Mouse (Mus musculus) brown adipose tissue, adult 24 weeks (tissue): ENCODE measurements around the gene Stkld1. TPM values are rescaled to one million over a fixed set of nuclear protein-coding genes. Genes with fewer than 3 reads are reported as not detected.

Experiments used
- H3K27ac ChIP-seq: fragments of 200-500 bp; replicated peaks from 2 replicates; pipeline ENCODE4 v1.5.1; 2012; ENCODE audit warnings: low read depth, mild to moderate bottlenecking, low read length
- H3K4me1 ChIP-seq: fragments of 200-500 bp; 2 replicates; pipeline ENCODE4 v1.6.1; 2012; ENCODE audit warnings: low read length, mixed read lengths; ENCODE audit not compliant: control insufficient read depth, insufficient read depth, insufficient read length
- H3K4me3 ChIP-seq: fragments of 200-500 bp; 2 replicates; pipeline ENCODE4 v1.5.1; 2012; ENCODE audit warnings: low read depth, mild to moderate bottlenecking, low read length, moderate library complexity; ENCODE audit not compliant: insufficient read depth
- polyA plus RNA-seq: library from polyadenylated mRNA; stranded (reverse); fragments of >200 nt; gene quantifications from 2 replicates; pipeline ENCODE4 v1.2.4, GENCODE M21; 2012; ENCODE audit not compliant: missing spikeins, insufficient read depth, insufficient read length

Stkld1 gene
- polyA plus RNA-seq, 1 experiment, result not detected

DNA sequence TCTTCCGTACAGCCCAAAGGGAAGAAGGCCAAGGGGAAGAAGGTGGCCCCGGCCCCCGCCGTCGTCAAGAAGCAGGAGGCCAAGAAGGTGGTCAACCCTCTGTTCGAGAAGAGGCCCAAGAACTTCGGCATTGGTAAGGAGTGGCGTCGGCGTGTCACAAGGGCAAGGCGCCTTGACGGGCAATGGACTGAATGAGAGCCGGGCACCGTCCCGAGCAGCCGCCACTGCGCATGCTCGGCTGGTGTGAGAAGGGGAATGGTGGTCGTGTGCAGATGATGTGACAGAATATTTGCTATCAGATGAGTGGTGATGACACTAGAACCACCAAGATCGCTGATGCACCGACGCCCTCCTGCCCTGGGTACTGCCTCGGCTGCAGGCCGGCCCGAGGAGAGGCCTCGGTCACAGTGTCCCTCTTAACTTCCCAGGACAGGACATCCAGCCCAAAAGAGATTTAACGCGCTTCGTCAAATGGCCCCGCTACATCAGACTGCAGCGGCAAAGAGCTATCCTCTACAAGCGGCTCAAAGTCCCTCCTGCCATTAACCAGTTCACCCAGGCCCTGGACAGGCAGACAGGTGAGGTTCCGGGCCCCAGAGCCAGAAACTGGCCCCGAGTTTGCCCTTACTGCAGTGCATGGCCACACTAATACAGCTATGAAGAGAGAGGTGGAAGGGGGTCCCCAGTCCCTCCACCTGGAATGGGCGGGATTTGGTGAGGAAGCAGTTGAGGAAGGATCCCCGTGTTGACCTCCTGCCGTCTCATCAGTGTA is 22.7 kb upstream of the Stkld1 start:
- Histone ChIP-seq H3K4me1 (peaks cover 19% of the 10 kb centered on the region), H3K4me3 (peak overlapping the region; percentile 87), H3K27ac (peak overlapping the region; percentile 62)

DNA sequence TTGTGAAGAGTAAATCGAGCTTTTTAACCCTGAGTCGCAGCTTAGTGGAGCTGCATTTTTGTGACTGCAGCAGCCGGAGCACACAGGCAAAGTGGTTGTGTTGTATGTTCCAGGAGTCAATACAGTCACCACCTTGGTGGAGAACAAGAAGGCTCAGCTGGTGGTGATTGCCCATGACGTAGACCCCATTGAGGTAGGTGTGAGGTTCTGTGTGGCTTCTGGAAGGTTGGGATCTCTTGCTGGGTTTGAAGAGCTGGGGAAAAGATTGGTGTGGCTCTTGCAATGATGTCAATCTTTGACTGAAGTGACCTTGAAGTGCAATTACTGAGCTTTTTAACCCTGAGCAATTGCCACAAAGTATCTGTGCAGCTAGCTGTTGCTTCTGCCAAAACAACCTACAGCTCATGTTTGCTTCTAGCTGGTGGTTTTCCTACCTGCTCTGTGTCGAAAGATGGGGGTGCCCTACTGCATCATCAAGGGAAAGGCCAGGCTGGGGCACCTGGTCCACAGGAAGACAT is 21.5 kb upstream of the Stkld1 start:
- Histone ChIP-seq H3K27ac (no peak overlapping the region), H3K4me3 (peak overlapping the region; percentile 87), H3K4me1 (peaks cover 23% of the 10 kb centered on the region)

DNA sequence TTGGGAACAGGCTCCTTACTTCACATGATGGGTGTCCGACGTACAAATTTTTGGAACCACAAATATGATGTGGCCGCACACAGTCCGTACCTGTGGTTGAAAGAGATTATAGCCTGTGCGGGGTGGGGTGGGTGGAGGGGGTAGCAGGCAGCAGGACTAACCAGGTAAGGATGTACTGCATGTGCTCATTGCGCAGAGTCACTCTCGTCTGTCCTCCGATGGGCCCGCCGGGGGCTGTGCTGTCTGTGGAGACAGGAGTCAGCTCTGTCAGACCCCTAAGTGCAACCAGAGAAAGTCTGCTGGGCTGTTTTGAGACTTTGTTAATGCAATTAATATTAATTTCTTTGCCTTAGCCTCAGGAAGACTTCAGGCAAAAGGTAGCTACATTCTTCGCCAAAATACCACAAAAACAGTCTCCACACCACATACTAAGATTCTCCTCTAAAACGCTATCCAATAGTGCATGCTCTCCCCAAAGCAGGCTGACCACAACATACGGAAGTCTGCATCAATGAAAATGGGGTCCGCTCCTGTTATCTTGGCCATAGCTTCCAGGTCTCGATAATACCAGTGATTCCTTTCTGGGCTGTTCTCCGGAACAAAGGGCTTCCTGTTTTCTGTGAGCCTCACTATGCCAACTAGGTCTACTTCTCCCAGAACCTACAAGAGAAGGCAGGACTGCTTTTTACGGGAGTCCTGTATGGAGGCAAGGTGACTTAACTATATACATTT is 20.3 kb upstream of the Stkld1 start:
- Histone ChIP-seq H3K27ac (no peak overlapping the region), H3K4me1 (peaks cover 22% of the 10 kb centered on the region), H3K4me3 (no peak overlapping the region)

- H3K4me1 ChIP-seq, result peaks cover 15% of the 10 kb centered on the region
- H3K27ac ChIP-seq, result no peak overlapping the region
- H3K4me3 ChIP-seq, result no peak overlapping the region
These were observed 19.5 kb upstream of the Stkld1 start for GRCm38 (mm10) chr2:26914148-26914941.

DNA sequence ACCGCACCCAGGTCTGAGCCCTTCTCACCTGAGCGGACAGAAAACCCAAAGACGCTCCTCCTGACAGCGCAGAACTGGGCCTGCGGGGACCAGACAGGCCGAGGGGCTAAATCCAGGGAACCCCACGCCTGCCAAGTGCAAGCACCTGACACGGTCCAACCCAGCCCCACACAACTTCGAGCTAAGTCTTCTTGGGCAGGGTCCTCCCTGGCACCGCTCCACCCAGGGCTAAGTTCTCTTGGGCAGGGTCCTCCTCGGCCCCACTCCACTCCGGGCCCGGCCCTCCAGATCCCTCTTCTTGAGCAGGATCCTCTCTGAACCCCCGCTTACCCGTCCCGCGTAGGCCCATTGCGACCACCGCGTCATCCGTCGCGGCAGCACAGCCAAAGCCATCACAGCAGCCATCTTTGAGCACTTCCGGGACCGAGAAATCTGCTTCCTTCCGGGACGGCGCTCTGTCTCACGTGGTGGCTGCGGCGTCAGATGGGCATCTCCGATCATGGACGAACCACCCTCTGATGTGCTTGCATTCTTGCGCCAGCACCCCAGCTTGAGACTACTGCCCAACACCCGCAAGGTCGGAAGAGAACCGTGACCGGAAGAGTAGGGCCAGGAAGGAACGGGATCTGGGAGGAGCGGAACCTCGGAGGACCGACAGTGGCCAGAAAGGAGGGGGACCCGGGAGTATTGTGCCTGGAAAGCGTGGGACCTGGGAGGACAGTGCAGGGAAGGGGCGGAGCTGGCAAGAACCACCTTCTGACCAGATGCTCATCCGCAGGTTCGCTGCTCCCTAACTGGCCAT is 17.7 kb upstream of the Stkld1 start, which contains the start of the genes Surf2 and Surf1:
Surf2 (plus strand) TSS at position 441 of the 802 bp plus-strand sequence.
Surf1 (minus strand) TSS at position 604 of the 802 bp plus-strand sequence.
- H3K27ac ChIP-seq, result peak within 1 kb of the TSS; percentile 78
- H3K4me1 ChIP-seq, result peaks cover 18% of the 10 kb centered on the region
- peak within 1 kb of the TSS; percentile 78 for H3K4me3 ChIP-seq

GRCm38 (mm10) chr2:26916738-26917137 is 17.1 kb upstream of the Stkld1 start:
- peak overlapping the region; percentile 78 for H3K4me3 ChIP-seq

DNA sequence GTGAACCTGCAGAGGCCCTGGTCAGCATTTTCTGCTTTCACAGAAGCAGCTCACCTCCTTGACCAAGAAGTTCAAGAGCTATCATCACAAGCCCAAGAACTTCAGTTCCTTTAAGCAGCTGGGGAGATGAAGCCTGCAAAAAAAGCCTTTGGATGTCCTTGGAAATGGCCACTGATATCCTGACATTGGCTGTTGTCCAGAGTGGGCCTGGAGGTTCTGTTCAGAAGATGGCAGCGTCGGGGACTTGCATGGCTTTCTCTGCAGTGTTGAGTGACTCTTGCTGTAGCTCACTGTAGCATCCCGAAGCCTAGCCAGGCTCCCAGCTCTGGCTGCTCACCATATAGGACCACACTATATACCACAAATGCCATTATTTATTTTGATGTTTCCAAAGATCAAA is 14.2 kb upstream of the Stkld1 start:
- Histone ChIP-seq H3K27ac (no peak overlapping the region), H3K4me1 (peaks cover 12% of the 10 kb centered on the region), H3K4me3 (no peak overlapping the region)

More at GRCm38 (mm10) chr2:26916738-26917137, 17.1 kb upstream of the Stkld1 start:
- H3K4me1 ChIP-seq, result peaks cover 15% of the 10 kb centered on the region
- H3K27ac ChIP-seq, result peak overlapping the region; percentile 78

- H3K4me1 ChIP-seq, result peaks cover 10% of the 10 kb centered on the region
- H3K27ac ChIP-seq, result no peak overlapping the region
- no peak overlapping the region for H3K4me3 ChIP-seq
These were observed 13.5 kb upstream of the Stkld1 start for GRCm38 (mm10) chr2:26920190-26920855.

DNA sequence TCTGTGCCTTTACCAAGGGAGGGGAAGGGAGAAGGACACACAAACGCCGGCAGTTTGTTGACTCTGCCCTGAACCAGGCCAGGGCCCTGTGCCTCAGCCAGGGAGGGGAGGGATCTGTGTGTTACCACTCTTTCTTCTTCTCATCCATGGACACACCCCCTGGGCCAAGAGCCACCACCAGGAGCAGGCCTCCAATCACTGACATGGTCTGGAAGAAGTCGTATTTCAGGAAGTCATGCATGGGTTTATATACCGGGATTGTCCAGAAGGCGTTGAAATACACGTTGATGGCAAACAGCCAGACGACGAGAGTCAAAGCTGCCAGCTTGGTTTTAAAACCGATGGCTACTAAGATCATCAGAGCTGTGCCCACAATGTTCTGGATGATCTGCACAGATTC is 12.1 kb upstream of the Stkld1 start:
- peak overlapping the region; percentile 50 for H3K27ac ChIP-seq
- peaks cover 8% of the 10 kb centered on the region for H3K4me1 ChIP-seq
- H3K4me3 ChIP-seq, result no peak overlapping the region

- Histone ChIP-seq H3K27ac (no peak overlapping the region), H3K4me3 (no peak overlapping the region), H3K4me1 (peaks cover 13% of the 10 kb centered on the region)
These were observed 5.9 kb upstream of the Stkld1 start for GRCm38 (mm10) chr2:26927745-26928476.

- no peak overlapping the region for H3K27ac ChIP-seq
- H3K4me3 ChIP-seq, result no peak overlapping the region
- H3K4me1 ChIP-seq, result peaks cover 13% of the 10 kb centered on the region
These were observed 3.5 kb upstream of the Stkld1 start for GRCm38 (mm10) chr2:26930390-26930789.

GRCm38 (mm10) chr2:26932473-26933303 is 1.2 kb upstream of the Stkld1 start:
- Histone ChIP-seq H3K4me1 (peaks cover 13% of the 10 kb centered on the region), H3K27ac (peak overlapping the region; percentile 92), H3K4me3 (peak overlapping the region; percentile 99)

GRCm38 (mm10) chr2:26935286-26935685 is 1.4 kb downstream of the Stkld1 start:
- Histone ChIP-seq H3K4me3 (no peak overlapping the region), H3K27ac (no peak overlapping the region), H3K4me1 (peaks cover 11% of the 10 kb centered on the region)
